Mouse (Mus musculus) thymus, postnatal 0 days (tissue): Measurements from ENCODE around the gene Ldb2. TPM values are rescaled to one million over a fixed set of nuclear protein-coding genes. Genes with fewer than 3 reads are reported as not detected.

ENCODE experiments used
- DNase-seq: peaks from one replicate; pipeline ENCODE4 v3.0.0-alpha.2; 2015; ENCODE audit warnings: low spot score
- polyA plus RNA-seq: library from polyadenylated mRNA; unstranded; fragments of >200 nt; fragmentation: Nextera tagmentation; extraction: Ambion mirVana; gene quantifications from 2 replicates; pipeline ENCODE4 v1.2.1, GENCODE M21; 2015

The Ldb2 gene
- polyA plus RNA-seq, 1 experiment from 2014 or later: 5.1 TPM

DNA sequence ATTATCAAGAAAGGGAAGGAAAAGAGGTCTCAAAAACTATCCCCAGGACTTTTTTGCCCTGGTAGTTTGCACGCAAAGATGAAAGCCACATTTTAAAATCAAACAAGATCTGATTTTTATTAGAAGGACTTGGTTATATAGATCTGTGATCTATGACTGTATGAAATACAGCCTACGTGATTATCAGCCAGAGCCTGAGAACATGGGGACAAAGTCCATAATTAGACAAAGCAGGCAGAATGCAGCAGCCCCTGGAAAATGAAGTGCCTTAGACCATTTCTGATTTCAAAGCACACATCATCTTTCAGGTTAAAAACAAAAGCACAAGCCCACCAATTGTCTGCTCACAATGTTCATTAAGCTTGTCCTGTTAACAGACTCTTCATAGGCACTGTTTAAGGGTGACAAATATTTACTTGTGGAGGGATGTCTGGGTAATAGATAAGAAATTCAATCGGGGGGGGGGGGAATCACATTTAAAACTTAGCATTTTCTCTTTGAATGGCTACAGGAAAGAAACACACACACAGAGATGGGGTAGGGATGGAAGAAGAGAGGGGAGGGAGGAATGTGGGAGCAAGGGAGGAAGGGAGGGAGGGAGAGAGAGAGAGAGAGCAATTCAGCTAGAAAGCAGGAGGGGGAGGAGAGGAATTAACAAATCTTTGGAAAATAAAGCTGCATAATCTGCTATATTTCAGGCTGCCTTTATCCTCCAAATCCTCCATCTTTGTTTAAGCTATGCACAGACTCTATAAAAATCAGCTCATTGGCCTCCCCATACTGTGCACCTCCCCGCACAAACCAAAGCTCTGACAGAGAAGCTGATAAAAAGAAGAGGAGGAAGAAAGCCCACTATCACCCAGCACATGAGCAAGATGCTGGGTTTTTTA lies 153.3 kb downstream of the Ldb2 start:
- DNase-seq: no peak

DNA sequence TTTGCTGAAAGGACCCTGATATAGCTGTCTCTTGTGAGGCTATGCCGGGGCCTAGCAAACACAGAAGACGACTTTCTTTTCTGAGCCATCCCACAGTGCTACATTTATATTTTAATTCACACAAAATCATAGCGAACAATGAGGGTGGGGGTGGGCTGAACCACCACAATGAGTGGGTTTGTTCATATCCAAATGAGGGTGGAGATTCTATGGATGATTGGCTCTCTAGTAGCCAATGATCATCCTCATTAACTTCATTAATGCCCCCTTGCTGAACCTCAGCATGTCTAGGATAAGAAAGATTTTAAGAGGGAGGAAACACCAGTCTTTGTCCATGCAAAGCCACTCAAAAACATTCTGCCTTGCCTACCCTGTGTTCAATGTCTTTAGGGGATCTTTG lies 156.4 kb downstream of the Ldb2 start:
- no peak for DNase-seq

DNA sequence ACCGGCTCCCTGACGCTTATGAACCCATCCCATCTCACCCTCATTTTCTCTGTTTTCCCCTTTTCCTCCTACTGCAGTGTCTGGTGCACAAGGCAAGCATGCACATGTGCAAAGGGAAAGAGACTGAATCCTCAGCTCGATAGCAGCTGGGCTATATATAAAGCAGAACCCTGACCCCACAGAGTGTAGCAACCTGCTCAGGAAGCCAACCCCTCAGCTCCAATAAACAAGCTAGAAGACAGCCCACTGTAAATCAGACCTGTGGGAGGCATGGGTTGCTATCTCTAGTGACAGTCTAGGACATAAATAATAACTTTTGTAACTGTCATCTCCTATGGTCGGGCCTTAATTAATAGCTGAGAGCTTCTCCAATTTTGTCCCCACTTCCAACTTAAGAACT lies 158.4 kb downstream of the Ldb2 start:
- no peak for DNase-seq

DNA sequence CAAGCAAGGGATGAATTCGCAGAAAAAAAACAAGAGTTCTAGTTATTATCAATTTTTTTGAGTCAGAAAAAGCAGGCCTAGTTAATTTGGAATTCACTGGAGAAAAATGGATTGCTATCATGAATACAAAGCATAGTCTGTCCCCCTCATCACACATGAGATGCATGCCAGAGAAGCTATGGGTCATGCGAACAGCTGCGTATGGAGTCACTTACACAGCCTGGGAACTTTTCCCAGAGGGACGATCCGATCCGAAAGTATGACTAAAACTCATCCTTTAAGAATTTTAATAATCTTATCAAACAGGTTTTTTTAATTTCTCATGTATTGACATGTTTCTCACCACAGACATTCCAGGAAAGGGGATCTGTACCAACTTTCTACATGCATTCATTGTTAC lies 163.9 kb downstream of the Ldb2 start:
- no peak for DNase-seq

DNA sequence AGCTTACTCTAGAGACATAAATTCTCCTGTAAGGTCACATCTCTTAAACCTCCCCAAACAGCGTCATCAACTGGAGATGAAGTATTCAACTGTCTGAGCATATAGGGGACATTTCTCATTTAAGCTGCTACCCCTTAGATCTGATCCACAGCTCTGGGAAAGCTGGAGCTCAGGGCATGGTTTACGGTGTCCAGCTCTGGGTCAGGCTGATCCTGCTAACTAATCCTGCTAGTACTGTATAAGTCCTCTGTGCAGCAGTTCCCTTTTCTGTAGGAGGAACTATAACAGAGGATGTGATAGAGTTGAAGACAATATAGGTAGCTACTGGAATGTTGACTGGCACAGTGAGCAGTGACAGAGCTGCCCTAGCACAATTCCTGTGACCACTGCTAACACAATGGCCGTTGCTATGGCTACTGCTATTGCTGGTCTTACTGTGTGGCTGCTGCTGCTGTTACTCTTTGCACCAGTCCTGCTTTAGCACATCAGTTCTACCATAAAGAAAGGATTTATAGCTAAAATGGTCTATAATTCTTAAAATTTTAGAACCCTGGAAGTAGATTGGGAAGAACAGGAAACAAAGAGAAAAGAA lies 170.3 kb downstream of the Ldb2 start:
- no peak for DNase-seq

DNA sequence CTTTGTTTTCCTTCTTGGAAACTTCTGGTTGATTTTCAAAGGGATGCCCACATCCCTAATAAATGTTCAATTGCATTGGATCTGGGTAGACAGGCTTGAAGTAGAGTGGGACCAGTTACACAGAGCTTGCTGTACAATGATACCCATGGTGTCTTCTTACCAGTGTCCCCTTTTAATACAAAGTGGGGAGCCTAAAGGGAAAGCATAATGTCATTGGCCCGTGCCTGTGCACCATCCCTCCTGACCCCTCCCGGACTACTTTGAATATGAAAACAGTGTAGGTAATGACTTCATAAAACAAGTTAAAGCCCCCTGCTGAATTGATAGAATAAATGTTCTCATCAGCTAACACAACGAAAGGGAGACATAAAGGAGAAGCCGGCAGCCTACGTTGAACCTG lies 172.0 kb downstream of the Ldb2 start:
- no peak for DNase-seq

DNA sequence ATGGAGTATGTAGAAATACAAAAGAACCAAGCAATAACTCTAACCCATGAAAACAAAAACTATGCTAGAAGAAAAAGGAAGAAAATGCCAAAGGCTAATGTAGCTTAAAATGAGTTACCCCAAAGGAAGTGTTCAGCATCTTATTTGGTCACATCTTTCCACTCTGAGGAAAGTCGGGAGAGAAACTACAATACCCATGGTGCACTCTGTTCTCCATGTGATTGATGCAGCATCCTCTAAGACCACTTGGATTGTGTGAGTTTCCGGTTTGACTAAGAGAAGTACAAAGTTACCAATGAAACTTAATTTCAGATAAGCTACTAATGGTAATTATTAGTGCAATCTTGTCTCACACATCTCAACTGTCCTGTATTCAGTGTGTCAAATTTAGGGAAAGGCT lies 172.6 kb downstream of the Ldb2 start:
- no peak for DNase-seq

DNA sequence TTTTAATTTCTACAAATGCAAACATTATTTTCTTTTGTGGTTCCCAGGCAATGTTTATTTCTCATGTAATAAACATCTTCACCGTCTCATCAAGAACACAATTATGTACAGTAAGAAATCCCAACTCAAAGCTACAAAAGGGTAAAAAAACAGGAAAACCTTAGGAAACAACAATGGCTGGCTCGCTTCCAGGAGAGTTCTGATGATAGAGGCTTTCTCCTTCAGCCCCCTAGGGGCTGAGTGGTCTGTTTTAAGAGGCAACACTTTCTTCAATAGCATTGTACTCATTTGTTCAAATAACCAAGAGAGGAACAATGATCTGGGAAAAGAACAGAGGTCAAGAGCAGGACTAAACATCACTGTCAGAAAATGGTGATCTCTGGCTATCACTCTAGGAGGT lies 173.4 kb downstream of the Ldb2 start:
- DNase-seq: no peak

DNA sequence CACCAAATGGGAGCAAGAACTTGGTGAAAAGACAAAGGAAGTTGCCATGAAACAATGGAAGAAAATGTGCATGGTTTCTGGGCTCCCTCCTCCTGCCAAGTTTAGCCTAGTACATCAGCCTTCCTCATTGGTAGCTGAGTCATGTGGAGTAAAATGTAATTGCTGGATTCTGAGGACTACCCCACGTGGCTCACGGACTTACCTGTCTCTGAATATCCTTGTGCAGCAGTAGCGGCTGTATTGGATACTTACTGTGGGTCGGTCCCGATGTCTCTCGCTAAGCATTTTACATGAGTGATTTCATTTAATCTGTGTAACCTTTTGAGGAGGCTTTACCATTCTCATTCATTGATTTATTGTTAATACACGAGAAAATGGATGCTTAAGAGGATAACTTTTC lies 183.8 kb downstream of the Ldb2 start:
- DNase-seq: no peak

DNA sequence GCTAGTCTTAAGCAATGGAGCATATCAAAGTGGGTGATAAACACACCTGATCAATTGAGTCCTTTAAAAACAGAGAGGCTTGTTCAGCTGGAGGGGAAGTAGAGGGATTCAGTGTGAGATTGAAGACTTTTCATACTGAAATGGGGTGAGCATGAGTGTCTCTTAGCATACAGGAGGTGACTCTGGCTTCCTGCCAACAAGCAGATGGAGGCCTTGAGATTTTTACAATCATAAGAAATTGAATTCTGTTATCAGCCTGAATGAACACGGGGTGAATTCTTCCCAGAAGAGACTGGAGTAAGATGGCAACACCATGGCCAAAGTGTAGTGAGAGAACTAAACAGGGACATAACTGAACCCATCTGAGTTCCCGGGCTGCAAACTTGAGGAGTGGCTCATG lies 190.6 kb downstream of the Ldb2 start:
- DNase-seq: no peak

DNA sequence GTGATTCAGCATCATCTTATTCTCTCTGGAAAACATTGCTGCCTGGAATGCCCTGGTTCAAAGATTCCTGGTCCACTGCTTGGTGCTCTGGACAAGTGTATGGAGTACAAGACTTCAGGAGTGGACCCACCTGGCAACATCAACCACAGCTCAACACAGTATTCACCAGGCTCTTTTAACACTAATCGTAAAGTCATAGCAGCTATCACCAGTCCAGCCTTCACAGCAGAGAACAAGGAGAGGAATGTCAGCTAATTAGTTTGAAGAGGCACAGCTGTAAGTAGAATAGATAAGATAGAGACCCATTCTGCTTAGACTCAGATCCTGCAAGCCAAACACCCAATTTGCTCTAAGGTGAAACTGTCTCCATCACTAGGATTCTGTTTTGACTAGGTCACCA lies 198.1 kb downstream of the Ldb2 start:
- no peak for DNase-seq

DNA sequence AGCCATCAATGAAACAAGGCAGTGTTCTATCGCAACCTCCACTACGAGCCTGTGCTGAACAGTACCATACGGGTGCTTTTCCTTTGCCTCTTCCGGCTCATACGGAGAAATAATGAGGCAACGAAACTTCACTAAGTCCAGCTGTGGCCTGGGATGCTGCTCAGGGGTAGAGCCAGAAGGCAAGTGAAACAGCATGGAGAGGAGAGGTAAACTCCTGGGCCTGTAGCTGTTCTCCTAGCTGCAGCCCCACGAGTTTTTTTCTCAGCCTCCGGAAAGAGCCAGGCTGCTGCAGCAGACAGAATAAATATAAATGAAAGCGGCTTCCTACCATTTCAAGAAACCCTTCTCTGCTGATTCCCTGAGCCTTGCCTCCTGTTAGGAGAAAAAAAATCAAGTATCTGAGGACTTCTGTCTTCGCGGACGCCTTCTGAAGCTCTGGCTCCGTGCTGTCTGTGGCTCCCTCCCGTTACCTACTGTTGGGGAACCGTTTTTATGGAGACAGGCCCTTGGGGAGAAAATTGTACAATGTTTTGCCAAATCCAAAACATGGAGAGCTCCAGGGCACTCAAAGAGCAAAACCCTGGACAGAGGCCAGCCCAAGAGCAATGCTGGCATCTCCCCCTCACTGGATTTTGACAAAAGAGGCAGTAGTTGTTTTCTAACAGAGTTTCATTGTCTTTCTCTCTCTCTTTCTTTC lies 205.8 kb downstream of the Ldb2 start:
- no peak for DNase-seq

DNA sequence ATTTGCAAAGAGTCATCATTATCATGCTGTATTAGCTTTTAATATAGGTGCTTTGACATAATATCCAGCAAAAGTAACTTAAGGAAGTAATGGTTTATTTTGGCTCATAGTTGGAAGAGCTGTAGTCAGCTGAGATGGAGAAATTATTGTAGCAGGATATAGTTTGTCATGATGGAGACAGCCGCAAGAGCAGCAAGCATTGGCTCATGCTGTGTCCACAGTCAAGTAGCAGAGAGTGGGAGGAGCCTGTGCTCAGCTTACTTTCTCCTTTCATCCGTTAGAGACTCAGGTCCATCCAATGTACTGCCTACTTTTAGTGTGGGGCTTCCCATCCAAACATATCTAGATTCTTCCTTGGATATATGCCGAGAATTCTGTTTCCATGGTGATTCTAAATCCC lies 208.7 kb downstream of the Ldb2 start:
- DNase-seq: no peak

DNA sequence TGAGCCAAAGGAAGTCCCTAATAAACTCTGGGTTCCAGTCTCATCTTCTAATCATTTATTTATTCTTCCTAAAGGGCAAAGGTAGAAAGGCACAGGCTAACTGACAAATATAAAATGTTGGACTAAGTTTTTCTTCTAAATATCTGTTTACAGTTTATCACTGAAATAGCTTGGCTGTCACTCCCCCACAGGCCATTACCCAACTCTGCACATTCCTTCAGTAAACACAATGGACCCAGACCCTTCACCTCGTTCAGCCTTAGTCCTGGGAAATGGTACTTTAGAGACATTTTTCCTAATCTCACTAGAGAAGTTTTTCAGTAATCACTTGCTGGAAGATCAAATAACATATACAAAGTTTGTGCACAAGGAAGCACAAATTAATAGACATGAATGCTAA lies 210.2 kb downstream of the Ldb2 start:
- no peak for DNase-seq

DNA sequence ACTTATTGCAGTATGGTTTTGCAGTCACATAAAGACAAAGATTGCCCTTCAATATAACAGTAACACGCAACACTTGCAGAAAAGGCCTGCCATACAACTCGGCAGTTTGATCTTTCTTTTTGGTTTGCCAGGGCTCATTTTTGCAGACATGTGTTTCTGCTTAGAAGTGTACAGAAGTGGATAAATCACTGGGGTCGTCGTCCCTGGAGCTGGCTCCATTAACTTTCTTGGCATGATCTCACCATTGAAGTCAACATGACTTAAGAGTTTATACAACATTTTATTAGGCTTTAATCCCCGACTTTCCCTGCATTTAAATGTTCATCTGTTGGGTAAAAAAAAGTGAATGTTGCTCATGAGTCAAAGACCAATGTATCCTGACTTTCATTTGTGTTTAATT lies 212.9 kb downstream of the Ldb2 start:
- DNase-seq: no peak

DNA sequence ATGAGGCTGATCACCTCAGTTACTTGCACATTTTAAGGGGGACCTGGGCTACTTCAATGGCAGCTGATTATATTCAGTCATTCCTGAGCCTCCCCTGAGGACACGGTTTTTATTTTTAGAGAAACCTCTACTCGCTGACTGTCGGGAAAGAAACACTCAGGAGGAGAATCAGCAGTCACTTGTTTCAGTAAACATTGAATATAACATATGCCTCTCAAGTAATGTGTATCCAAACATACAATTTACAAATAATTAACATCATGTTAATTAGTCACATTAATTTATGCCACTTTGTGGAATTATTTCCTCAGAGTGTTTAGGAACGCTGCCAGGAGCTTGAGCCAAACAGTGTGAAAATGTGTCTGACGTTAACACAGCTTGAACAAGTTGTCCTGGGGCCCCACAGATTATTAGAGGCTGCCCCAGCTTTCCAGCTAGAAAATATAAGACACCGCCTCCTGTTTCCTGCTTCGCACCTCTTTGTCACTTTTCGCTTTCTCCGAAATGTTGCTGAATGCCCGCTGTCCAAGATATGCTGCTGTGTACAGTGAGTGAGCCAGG lies 219.5 kb downstream of the Ldb2 start:
- no peak for DNase-seq

DNA sequence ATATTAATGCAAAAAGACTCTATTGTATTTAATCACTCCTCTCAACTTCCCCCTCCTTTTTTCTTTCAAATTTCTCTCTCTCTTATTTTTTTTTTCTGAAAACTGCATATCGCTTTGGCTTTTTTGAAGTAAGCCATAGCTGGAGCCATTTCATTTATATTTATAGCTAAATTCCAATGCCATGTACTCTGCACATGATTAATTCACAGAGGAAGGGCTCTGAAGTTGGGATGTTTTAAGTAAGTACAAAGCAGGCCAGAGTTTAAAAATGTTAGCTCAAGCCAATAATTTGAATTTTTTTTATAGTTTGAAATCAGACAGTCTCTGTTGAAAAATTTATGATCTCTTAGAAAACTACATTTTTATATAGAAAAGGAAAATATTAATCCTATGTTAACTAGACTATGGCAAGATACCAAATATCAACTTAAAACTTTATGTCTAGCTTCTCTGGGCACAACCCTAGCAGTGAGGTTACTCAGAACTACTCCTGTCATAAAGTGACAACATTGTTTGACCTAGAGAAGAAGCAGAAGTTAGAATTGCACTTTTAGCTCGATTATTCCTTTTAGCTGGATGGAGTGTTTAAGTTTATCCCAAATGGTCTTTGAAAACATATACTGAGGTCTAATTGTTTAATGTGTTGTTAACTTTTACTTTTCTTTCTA lies 222.7 kb downstream of the Ldb2 start:
- DNase-seq: no peak

DNA sequence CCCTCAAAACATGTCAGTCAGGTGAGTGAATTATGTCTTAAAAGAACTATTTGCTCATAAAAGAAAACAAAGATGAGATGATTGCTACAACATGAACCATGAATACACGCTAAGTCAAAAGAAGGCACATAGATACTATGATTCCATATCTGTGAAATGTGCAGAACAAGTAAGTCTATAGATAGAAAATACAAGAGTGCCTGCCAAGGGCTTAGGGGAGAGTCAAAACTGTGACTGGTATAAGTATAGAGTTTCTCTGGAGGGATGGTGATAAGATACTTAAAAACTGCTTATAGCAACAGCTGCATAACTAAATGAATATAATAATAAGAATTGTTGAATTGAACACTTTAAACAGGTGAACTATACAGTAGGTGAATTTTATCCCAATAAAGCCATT lies 224.8 kb downstream of the Ldb2 start:
- no peak for DNase-seq

DNA sequence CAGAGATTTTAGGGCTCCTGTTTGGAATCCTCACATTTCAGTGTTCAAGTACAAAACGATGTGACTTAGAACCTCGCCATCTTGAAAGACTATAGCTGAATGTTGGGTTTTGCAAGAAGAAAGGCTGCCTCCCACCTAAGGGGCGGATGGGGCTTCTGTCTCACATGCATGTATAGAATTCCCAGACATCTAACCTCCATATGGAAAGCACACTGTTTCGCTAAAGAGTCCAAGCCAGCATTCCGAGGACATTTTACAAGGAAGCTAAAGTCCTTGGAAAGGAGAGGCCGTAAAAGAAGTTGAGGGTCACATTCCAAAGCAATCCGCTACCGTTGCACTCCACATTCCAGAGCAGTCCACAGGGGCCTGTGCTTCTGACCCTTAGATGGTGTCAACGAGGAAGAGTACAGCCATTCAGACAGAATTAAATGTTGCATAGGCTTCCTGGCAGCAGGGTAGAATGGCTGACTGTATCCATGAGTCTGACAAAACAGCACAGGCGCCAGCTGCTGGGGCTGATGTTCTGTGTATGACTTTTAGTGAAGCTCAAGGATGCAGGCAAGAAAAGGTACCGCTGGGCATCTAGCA lies 245.6 kb downstream of the Ldb2 start:
- DNase-seq: no peak

DNA sequence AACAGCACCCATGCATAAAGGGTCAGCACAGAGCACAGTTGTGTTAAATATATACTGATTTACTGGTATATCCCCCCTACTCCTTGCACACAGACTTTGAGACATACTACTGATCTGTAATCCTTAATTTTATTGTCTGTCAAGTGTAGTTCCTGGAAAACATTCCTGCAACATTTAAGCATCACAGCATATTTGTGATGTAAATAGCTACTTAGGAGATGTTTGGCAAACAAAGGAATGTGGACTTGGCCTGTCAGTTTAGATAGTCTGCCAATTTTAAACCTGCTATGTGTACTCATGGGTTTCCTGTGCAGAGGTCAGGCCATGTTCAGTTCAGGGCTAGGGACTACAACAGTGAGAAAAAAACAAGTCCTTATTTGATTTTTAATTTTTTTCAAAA lies 246.3 kb downstream of the Ldb2 start:
- DNase-seq: no peak

DNA sequence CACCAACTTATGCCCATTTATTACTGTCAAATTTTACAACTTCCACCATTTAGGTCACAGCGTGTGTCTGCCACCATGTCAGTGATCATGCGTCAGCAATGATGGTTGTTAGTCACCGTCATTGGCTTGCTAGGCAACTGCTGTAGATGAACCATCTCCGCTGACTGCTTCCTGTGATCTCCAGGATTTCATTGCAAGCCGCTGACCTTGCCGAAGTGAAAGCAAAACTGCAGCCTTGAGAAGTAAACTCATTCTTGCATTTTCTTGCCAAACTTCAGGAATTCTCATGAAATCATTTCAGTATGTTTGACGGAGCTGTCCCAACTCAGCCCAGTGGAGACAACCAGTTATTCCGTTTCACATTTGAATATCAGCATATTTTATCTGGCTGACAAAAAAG lies 247.4 kb downstream of the Ldb2 start:
- no peak for DNase-seq
